Mouse (Mus musculus) retina, postnatal 1 day (tissue): ENCODE data around the gene Hivep3.
A peak's percentile ranks its signal among the peaks of the same experiment; 100 is the strongest.

Experiments used
- DNase-seq: peaks from one replicate; pipeline ENCODE4 v3.0.0-alpha.2; 2012

The Hivep3 gene

GRCm38 (mm10) chr4:119761459-119762121 is 28.0 kb downstream of the Hivep3 start:
- DNase-seq, result no peak

DNA sequence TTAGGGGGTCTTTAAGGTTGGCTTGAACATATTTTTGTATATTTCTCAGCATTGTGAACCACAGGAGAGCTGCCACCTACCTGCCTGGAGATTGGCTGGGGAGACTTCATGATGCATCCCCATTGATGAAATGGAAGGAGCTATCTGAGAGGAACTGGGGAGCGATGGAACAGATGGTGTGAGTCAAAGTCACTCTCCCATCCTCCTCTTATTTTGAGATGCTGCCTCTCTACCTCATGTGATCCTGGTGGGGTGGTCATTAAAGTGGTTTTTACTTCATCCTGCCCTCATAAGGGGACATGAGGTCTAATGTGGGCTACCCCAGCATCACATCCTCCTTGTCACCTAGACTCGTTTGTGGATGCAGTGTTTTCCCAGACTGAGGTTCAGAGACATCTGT is 28.6 kb downstream of the Hivep3 start:
- DNase-seq, result no peak

GRCm38 (mm10) chr4:119768046-119768445 is 34.5 kb downstream of the Hivep3 start:
- DNase-seq, result no peak

- DNase-seq, result peak; percentile 58
These were observed 42.3 kb downstream of the Hivep3 start for GRCm38 (mm10) chr4:119775913-119776312.

GRCm38 (mm10) chr4:119777146-119777545 is 43.6 kb downstream of the Hivep3 start:
- no peak for DNase-seq

DNA sequence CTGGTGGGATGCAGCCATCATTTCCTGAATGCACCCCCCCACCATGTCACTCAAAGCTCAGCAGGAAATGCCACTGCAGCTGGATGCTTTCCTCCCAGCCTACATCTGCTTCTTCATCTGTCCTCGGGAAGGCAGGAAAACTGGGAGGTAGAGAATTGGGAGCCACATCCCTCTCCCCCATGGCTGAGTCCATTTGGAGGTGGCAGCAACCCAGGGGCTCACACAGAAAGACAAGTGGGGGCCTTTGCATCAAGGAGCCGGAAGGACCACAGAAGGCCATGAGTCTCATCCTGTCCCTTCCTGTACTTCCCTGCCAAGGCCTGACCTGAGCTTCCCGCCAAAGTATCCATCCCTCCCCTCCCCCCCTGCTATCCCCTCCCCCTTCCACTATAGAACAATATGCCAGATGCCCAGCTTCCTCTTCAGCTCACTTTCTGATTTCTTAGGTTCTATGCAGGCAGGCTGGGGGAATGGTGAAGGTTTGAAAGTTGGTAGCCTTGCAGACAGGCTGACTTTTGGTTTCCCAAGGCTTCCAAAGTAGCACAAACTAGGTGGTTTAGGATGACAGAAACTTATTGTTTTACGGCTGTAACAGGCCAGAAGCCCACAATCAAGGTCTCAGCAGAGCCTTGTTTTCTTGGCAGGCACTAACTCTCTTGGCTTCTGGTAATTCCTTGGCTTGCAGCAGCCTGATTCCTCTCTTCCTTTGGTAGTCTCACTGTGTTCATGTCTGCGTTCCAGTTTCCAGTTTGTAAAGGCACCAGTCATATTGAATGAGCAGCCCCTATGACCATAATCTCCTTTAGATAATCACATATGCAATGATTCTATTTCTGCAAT is 46.2 kb downstream of the Hivep3 start:
- DNase-seq, result no peak

- no peak for DNase-seq
These were observed 47.3 kb downstream of the Hivep3 start for GRCm38 (mm10) chr4:119780881-119781280.

- no peak for DNase-seq
These were observed 51.4 kb downstream of the Hivep3 start for GRCm38 (mm10) chr4:119784959-119785358.

GRCm38 (mm10) chr4:119786307-119786706 is 52.7 kb downstream of the Hivep3 start:
- no peak for DNase-seq

DNA sequence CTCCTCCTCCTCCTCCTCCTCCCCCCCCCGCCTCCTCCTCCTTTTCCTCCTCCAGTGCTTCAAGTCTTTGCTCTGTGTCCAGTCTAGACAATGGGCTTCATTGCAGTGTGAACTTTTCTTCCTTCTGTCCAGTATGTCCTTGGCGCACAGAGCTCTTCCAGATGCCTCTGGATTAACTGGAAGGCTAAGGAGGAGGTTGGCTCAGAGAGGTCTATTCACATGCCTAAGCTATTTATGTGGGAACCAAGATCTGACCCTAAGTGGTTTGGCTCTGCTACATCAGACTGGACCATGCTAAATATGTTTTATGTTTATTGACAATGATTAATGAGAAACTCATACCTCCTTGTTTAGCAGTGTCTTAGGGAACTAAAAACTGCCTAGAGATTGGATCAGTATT is 53.1 kb downstream of the Hivep3 start:
- DNase-seq, result no peak

DNA sequence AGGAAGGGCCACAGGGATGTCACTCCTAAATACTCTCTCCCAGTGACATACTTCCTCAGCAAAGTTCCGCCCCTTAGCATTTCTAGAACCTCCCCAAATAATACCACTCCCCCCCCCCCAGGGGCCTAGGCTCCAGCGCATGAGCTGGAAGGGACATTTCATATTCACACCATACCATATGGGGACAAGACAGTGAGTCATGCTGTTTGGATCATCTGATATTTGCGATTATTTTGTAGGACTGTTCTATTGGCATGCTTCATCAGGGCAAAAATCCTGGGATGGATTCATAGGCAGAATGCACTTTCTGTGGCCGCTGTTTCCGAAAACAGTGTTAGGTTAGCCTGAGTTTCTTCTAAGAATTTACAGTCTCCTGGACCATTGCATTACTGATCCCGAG is 55.2 kb downstream of the Hivep3 start:
- DNase-seq, result no peak

- DNase-seq, result no peak
These were observed 56.0 kb downstream of the Hivep3 start for GRCm38 (mm10) chr4:119789495-119790148.

- DNase-seq, result no peak
These were observed 65.3 kb downstream of the Hivep3 start for GRCm38 (mm10) chr4:119798891-119799290.

DNA sequence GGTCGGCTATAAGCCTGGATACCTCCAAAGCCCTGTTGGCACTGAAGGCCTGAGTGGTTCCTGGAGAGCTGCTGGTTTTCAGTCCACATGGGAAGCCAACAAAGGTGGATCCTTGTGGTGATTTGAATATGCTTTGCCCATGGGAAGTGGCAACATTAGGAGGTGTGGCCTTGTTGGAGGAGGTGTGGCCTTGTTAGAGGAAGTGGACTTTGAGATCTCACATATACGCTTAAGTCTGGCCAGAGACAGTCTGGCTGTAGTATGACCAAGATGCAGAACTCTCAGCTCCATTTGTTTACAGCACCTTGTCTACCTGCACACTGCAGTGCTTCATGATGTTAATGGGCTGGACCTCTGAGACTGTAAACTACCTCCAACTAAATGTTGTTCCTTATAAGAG is 73.0 kb downstream of the Hivep3 start:
- no peak for DNase-seq

GRCm38 (mm10) chr4:119807359-119807758 is 73.8 kb downstream of the Hivep3 start:
- no peak for DNase-seq

DNA sequence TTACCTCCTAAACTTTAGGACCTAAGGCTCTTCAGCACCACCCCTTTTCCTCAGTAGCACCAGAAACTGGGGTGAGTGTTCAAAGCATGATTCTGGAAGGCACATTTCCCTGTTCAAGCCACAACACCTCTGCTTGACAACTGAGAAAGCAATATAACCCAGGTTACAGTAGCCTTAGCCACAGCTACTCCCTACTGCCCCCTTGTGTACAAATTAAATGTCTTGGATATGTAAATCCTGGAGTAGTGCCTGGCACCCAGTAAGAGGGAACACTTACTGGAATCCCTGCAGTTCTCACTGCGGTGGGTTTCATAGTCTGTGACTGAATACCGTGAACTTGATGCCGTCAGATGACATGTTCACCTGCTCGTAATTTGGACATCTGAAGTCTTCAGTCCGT is 75.7 kb downstream of the Hivep3 start:
- DNase-seq, result peak; percentile 77

- peak; percentile 54 for DNase-seq
These were observed 79.2 kb downstream of the Hivep3 start for GRCm38 (mm10) chr4:119812775-119813174.

GRCm38 (mm10) chr4:119813500-119814184 is 80.1 kb downstream of the Hivep3 start:
- no peak for DNase-seq

DNA sequence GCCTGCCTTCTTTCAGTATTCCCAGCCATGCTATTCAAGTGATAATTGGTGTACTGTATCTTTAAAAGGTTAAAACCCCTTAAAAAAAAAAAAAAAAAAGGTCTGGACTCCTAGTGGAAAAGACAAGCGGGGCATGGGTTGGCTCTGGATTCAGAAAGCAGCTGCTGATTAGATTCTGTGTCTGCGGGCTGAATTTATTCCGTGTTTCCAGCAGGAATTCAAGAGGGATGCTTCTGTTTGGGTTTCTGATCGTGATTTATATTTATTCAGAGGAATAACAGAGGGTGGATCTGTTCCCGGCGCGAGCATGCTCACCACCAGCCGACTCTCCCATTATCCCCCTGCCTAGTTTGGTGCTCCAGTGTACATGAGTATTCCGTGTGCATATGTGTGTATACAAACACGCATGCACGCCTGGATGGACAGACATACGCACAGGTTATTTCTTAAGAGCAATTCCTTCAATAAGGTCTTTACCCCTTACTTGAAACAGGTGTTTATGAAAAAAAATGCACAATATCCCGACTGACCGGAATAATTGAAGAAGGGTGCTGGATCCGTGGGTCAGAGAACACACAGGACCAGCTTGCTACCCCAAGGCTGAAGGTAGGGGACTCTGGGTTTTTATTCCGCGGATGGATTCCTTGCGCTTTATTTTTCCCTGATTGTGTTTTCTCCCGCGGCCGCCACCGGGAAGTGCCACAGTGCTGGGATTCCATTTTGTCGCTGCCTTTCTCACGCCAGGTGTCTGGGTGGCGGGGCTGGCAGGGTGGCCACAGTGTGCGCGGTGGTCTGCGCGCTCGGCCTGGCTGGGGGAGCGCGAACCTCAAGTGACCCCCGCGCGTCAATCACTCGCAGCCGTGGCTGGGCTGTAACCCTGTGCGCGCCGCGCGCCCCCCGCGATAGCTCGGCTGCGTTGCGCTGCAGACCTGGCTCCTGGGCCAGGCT is 80.9 kb downstream of the Hivep3 start:
- DNase-seq, result peak; percentile 71

GRCm38 (mm10) chr4:119815133-119815792 is 81.7 kb downstream of the Hivep3 start:
- peak; percentile 23 for DNase-seq

GRCm38 (mm10) chr4:119815793-119816161 is 82.2 kb downstream of the Hivep3 start:
- no peak for DNase-seq
